Mouse (Mus musculus) hindbrain, embryonic 16.5 days (tissue): ENCODE measurements around the gene Vamp8. TPM values are rescaled to one million over a fixed set of nuclear protein-coding genes. Genes with fewer than 3 reads are reported as not detected.

ENCODE experiments used
- polyA plus RNA-seq: library from polyadenylated mRNA; unstranded; fragments of >200 nt; fragmentation: Nextera tagmentation; extraction: Ambion mirVana; gene quantifications from 2 replicates; pipeline ENCODE4 v1.2.1, GENCODE M21; 2015

Vamp8 gene
- polyA plus RNA-seq, 1 experiment from 2014 or later = 28.5 TPM

Other genes with a start within 250 kb of the Vamp8 start
- 3.9 and 4.7 TPM in 2 replicates for gene Atoh8, start 155.1 kb downstream of the Vamp8 start, polyA plus RNA-seq
- gene Sftpb, start 86.1 kb downstream of the Vamp8 start, polyA plus RNA-seq = 0.61 and 0.70 TPM in 2 replicates
- gene Usp39, start 45.5 kb downstream of the Vamp8 start, polyA plus RNA-seq = 34.2 and 40.3 TPM in 2 replicates
- gene 0610030E20Rik, start 43.4 kb downstream of the Vamp8 start, polyA plus RNA-seq = 16.9 and 17.3 TPM in 2 replicates
- 22.1 and 22.9 TPM in 2 replicates for gene Tmem150a, start 35.3 kb downstream of the Vamp8 start, polyA plus RNA-seq
- 127 and 137 TPM in 2 replicates for gene Rnf181, start 23.7 kb downstream of the Vamp8 start, polyA plus RNA-seq
- gene Vamp5, start 10.2 kb downstream of the Vamp8 start, polyA plus RNA-seq = 16.2 and 20.1 TPM in 2 replicates
- gene Ggcx, start 23.6 kb upstream of the Vamp8 start, polyA plus RNA-seq = 15.8 and 18.5 TPM in 2 replicates
- gene Mat2a, start 48.9 kb upstream of the Vamp8 start, polyA plus RNA-seq = 300 and 327 TPM in 2 replicates
- gene Sh2d6, start 131.0 kb upstream of the Vamp8 start, polyA plus RNA-seq = 0.29 and 0.36 TPM in 2 replicates
- 9.0 and 10.2 TPM in 2 replicates for gene Capg, start 153.7 kb upstream of the Vamp8 start, polyA plus RNA-seq
- gene Elmod3, start 207.7 kb upstream of the Vamp8 start, polyA plus RNA-seq = 17.3 and 18.7 TPM in 2 replicates
- 7.0 and 8.4 TPM in 2 replicates for gene Retsat, start 207.8 kb upstream of the Vamp8 start, polyA plus RNA-seq
- gene Tgoln1, start 226.3 kb upstream of the Vamp8 start, polyA plus RNA-seq = 35.6 and 38.9 TPM in 2 replicates